Mouse (Mus musculus) liver, adult 2 months (tissue): ENCODE results near the gene Traf2.

Experiments used
- CTCF ChIP-seq: fragments of 200-500 bp; IDR thresholded peaks from 2 replicates; pipeline ENCODE4 v1.5.1; 2011; ENCODE audit warnings: low read depth, low read length, control low read depth
- POLR2A ChIP-seq: fragments of 200-500 bp; IDR thresholded peaks from 2 replicates; pipeline ENCODE4 v1.6.1; 2011; ENCODE audit warnings: low read length, control low read depth; ENCODE audit not compliant: insufficient read depth; ENCODE audit errors: extremely low read depth

DNA sequence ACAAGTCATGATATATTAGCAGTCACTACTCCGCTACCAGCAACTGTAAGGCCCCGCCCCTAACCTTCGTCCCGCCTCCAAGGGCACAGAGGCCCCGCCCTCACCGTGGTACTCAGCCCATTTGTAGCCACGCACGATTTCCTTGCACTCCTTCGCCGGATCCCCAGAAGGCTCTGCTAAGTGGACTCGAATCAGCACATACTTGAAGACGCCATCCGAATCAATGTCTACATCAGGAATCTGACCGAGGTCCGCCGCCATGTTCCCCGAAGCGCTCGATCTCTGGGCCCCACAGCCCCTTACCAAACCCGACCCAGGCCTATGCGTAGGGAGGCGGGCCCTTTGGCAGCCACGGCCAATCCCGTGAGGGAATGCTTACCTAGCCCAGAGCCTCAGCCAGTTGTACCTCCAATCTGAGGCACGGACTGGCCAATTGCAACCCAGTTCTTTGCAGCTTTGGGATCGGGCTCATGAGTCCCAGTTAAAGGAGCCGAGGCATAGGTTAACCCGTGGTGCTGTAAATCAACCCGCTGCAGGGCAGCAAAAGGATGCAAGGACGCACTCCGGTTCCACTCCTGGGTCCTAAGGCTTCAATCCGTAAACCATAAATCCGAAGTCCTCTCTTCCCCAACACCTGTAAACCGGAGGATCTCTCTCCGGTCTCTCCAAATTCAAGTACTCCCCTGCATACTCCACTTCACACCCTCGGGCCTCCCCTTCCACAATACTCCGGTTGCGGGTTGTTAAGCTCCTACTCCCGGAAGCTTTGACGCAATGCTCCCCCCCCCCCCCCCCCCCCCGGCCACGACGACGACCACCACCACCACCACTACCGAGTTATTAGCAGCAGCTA is 28.1 kb upstream of the Traf2 start, which contains the start of the genes Mamdc4 and Phpt1:
- 0 out of 2 replicates have a peak, but pooled peaks have one; percentile 32 for TF ChIP-seq POLR2A
- no peak for TF ChIP-seq CTCF
